Mouse (Mus musculus) kidney, adult 2 months (tissue): ENCODE measurements at regions not wholly inside any gene's neighbourhood (a gene's known extent, or its start where the extent isn't known, plus 50 kb on each side); places are given as distances from the start of the nearest gene placed in this dataset.

Experiments used
- CTCF ChIP-seq: fragments of 200-500 bp; conservative IDR thresholded peaks from 2 replicates; pipeline ENCODE4 v1.5.1; 2011; ENCODE audit warnings: low read depth, mild to moderate bottlenecking, control low read depth, low read length, moderate library complexity, mixed read lengths; ENCODE audit not compliant: insufficient read depth, insufficient read length
- POLR2A ChIP-seq: fragments of 200-500 bp; IDR thresholded peaks from one replicate; pipeline ENCODE4 v1.6.1; 2011; ENCODE audit warnings: low read depth, low read length, control low read depth

DNA sequence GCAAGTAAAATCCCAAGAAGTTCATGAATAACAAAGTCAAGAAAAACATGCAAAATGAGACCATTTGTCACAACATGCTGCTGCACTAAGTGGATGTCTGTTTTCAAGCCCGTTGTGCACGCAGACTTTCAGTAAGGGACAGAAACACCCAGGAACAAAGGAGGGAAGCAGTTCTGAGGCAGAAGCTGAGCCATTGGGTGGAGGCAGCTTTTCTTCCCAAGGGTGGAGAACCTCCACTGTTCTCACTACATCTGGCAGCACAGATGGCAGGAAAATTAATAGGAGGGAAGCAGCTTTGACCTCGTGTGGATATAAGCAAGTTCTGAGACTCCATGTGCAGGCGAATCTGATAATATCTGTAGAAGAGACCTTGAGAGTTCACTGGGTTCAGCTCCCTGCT, 1529.3 kb downstream of the Efnb2 start:
- no peak for TF ChIP-seq POLR2A
- no peak for TF ChIP-seq CTCF
